Mouse (Mus musculus) kidney, postnatal 25 days (tissue): Measurements from ENCODE around the gene Itm2c.
A peak's percentile ranks its signal among the peaks of the same experiment; 100 is the strongest.

Source experiments
- DNase-seq, 2 experiments: peaks; one replicate each; pipeline ENCODE4 v3.0.0; 2021; ENCODE audit warnings: mixed read lengths in 2 of 2

The Itm2c gene

DNA sequence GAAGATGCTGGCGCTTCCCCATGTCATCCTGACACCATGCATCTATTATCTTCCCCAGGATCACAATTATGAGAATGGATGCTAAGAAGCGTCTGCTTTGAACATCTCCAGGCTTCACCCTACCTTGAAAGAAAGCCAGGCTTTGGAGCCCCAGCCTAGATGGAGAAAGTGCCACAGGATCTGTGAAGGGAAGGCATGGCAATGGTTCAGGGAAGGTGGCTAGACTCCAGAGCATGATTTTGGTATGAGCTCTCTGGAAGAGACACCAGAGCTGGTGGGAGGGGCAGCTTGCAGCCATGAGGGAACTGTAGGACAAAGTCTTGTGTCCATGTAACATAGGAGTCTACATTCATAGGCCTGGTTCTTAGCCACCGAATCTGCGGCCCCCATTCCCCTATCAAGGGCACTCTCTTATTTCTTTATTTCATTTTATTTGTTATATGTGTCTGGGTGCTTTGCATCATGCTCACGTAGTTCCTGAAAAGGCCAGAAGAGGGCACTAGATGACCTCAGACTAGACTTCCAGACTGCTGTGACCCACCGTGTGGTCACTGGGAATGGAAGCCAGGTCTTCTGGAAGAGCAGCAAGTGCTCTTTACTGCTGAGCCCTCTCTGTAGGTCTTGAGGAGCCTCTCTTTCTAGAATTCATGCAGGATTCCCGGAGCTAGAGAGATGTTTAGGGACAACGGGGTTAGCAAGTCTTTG is 41.2 kb downstream of the Itm2c start:
- DNase-seq: peak; percentile 60 to 79

DNA sequence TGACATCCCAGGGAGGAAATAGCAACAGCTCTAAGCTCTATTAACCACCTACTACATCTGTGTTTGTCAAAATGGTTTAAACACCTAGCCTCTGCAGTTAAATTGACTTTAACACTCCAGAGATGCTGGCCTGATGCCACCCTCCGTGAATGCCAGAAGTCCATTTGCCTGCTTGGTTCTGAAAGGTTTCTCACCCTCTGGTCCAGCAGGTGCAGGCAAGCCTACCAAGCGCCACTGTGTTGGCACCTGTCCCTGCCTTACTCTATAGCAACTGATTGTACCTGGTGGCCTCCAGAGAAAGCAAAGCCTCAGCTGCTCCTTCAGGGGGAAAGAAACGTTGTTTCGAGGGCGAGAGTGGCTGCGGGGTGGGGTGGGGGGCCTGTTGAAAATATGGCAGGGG is 42.2 kb downstream of the Itm2c start:
- no peak for DNase-seq

DNA sequence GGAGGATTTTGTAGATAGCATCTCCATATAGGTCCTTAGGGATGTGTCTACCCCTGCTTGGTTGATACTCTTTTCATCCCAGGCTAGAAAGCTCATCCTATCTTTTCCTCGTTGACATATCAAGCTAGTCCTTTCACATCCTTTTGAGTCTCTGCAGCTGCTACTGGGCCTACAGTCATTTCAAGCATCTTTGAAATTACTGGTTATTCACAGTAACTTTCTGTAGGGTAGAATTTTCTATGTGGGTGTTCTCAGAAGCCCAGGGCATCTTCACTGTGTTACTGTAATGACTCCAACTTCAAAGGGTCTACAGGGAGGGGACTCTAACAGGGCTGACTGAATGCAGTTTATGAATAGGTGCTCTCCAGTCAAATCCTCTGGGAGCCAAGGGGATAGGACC is 43.2 kb downstream of the Itm2c start:
- no peak for DNase-seq

DNA sequence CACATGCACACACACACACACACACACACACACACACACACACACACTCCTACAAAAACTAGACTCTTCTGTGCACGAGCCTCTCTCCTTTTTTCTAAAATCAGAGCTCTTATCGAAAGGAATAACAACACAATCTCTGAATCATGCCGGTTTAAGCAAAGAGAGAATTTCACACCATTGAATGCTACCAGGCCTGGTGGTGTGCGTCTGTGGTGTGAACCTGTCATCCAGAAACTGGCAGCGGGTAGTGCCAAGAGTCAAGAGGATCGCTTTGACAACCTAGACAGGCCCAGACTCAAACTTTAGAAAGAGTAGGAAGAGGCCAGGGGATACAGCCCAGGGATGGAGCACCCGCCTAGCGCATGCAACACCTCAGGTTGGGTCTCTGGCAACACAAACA is 48.2 kb downstream of the Itm2c start:
- DNase-seq: no peak

DNA sequence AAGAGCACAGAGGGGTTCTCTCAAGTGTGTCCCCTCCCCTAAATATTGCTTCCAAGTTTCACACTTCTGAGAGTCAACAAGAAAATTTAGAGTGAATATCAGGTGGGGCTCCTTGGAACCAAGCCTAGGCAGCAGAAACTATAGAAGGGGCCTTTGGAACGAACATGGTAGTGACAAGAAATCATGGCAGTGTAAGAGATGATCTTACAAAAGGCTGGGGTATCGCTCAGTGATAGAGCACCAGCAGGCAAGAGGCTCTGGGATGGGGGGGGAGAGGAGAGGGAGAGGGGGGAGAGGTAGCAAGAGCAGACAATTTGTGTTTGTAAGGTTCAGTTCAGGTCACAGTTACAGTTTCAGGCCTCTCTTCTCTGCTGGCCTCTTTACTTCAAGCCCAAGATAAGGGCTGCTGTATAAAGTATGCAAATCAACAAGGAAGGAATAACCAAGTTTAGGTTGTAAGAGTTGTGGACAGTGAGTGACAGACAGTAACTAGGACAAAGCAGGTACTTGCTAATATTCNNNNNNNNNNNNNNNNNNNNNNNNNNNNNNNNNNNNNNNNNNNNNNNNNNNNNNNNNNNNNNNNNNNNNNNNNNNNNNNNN is 55.1 kb downstream of the Itm2c start:
- DNase-seq: no peak

DNA sequence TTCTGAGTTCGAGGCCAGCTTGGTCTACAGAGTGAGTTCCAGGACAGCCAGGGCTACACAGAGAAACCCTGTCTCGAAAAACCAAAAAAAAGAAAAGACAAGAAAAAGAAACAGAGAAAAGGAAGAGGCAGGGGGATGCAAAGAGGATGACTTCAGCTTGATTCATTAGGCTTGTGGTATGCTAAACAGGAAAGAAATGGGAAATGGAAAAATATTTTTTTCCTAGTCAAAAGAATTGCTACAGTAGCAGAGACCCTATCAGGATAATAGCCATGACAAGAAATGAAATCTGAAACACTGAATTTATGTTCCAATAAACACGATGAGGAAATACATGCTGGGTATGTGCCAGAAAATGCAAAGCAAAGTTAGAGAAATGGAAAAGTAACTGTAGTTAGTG is 61.1 kb downstream of the Itm2c start:
- DNase-seq: no peak

DNA sequence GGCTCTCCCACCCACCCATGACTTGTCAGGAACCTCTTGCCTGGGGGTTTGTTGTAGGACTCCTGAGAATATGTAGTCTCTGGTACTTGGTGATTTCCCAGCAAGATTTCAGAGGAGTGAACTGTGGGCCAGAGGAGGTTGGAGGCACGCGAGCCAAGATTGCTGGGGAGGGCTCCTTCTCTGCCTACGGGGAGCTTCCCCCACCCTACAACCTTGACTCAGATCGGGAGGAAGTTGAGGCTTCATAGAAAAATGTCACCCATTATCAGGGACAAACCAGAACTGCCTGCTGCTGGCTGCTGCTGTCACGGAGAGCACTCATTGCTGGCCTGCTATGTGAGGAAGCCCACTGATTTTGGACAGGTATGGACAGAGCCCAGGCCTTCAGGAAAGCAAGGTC is 63.2 kb downstream of the Itm2c start:
- DNase-seq: no peak

DNA sequence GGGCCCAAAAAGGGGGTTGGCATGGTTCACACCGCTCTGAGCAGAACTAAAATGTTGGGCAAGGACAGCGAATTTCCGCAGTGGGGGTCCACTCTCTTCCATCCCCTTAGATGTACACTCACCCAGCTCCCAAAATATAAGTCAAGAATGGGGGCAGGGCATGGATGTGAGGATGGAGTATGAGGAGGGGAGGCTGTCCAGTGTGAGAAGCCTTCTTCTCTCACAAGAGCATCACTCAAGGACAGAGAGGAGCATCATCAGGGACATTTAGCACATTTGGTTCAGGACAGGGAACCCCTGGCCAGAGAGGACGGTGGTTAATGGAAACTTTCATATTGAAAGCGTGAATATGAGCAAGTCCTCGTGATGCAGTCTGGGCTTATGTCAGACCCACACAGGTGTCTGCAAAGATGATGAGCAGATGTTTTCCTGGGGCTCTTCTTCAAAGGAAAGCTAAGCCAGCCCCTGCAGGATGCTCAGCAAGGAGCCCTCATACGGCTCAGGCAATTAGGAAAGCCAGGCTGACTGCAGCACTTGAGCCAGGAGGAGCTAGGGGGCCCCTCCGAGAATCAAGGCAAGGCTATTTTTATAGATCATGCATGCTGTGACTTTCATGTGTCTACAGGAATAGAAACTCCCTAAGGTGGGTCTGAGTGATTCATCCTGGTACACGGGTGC is 64.0 kb downstream of the Itm2c start:
- DNase-seq: no peak
